Mouse (Mus musculus) skeletal muscle tissue, adult 2 months (tissue): ENCODE data around the gene Etaa1.
A peak's percentile ranks its signal among the peaks of the same experiment; 100 is the strongest.
"Not testable (repeated sequence)": the region's sequence is repeated elsewhere in the genome, so short reads cannot be mapped to it uniquely, and the experiment has no call there.

Experiments used
- DNase-seq: peaks from one replicate; pipeline ENCODE4 v3.0.0-alpha.2; 2012; ENCODE audit warnings: low read depth, low spot score

The Etaa1 gene

GRCm38 (mm10) chr11:17953231-17954134, at the start of gene Etaa1:
Gene Etaa1 (minus strand): TSS chr11:17953875.
- DNase-seq: peak; percentile 87

DNA sequence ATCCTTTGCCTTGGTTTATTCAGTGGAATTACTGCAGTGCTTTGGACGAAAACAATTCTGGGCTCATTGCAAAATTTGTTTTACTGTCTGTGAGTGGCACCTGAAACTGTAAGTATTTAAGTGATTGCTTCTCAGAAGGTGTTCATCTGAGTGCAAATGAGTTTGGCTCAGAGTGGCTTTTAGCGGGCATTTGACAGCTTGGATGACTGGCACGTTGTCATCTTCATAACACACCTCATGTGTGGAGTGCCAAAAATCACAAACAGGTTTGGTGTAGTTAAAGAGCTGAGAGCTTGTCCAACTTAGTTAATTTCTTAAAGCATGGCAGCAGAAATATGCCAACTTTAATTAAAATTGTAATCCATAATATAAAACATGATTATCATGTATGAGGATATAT, 40.5 kb upstream of the Etaa1 start:
- no peak for DNase-seq

GRCm38 (mm10) chr11:17992311-17992710, 38.6 kb upstream of the Etaa1 start:
- no peak for DNase-seq

GRCm38 (mm10) chr11:17983331-17983730, 29.7 kb upstream of the Etaa1 start:
- no peak for DNase-seq

GRCm38 (mm10) chr11:17981246-17981645, 27.6 kb upstream of the Etaa1 start:
- DNase-seq: no peak

GRCm38 (mm10) chr11:17975581-17975980, 21.9 kb upstream of the Etaa1 start:
- DNase-seq: no peak

DNA sequence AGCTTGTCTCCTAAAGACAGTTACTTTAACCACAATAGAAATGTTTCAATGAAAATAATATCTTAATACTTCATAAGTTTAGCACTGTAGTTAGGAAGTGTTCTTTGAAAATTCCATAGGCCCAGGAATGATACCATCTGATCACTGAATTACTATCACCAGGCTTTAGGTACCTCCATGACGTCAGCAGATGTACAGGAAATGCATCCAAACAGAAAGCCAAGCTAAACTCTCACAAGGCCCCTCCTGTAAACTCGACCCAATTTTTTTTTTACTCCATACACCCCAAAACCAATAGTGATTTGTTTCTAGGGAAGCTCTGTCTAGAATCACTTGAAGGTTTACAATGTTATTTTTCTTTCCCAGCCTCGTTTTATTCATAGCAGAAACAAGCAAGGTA, 884 bp downstream of the Etaa1 start:
- DNase-seq: no peak

- no peak for DNase-seq
These were observed 2.3 kb downstream of the Etaa1 start for GRCm38 (mm10) chr11:17951336-17951735.

DNA sequence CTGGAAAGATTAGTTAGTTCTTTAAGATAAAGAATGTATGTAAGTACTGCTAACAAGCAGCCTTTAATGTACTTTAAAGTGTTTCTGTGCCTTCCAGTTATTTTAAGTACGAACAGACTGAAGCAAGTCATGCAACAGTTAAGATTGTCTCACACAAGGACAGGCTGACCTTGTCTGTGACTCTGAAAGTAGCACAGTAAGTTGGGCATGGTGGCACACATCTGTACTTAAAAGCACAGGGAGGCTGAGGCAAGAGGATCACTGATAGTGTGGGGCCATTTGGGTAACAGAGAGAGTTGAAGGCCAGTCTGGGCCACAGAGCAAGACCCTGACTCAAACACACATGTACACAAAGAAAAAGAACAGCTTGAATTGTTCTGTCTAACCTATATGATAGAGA, 14.5 kb downstream of the Etaa1 start:
- no peak for DNase-seq

- no peak for DNase-seq
These were observed 15.7 kb downstream of the Etaa1 start for GRCm38 (mm10) chr11:17937931-17938330.

DNA sequence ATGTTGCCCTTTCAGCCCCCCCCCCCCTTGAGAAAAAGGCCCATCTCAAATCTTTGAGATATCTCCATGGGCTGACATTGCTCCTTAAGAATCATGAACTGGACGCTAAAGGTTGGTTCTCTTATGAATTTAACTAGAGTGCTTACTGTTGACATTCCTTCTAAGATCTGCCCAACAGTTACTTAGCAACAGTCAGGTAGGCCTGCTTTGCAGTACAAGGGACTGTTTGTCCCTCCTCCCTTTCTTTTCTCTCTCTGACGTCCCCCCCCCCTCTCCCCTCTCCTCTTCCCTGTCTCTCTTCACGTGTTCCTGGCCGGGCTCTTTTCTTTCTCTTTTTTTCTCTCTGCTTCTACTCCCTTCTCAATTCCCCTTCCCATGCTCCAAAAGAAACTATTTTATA, 35.8 kb downstream of the Etaa1 start:
- no peak for DNase-seq

- no peak for DNase-seq
These were observed 36.6 kb downstream of the Etaa1 start for GRCm38 (mm10) chr11:17917101-17917500.

DNA sequence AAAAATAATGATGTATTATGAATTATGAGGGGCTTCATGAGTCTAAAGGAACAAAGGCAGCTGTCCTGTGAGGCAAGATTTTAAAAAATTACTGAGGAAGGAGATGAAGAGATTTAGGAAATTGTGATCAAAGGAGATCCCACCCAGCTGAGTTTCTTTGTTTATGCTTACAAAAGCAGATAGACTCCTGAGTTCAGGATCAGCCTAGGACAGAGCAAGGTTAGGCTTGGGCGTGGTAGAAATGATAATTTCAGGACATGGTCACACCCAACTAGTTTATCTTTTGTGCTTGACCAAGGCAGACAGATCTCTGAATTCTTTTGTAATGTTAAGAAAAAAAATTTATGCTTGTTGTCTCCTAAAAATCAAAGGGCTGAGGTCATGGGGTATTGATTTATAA, 37.2 kb downstream of the Etaa1 start:
- no peak for DNase-seq

DNA sequence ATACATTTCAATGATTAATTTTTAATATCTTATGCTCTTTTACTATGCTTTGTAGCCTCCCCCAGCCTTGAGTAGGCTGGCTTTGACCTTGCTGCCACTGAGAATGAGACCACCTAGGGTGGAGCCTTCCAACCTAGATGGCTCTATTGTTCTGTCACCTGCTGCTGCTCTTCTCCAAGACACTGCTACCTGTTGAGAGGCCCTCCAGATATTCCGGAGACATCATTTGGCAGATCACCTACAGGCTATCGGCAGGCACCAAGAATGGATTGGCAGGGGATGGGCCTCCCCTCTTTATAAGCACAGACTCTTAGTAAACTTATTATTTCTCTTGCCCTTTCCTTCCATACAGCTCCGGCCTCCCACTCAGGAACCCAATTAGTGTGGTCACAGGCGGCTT, 52.7 kb downstream of the Etaa1 start:
- not testable (repeated sequence) for DNase-seq
